Mouse (Mus musculus) liver, postnatal 0 days (tissue): ENCODE results near the gene Dock9. TPM values are rescaled to one million over a fixed set of nuclear protein-coding genes. Genes with fewer than 3 reads are reported as not detected.

Experiments used
- ATAC-seq: fragments of 200-750 bp; cut with Nextera tagmentation; 2 replicates; pipeline ENCODE4 v1.8.0; 2017; ENCODE audit warnings: mild to moderate bottlenecking, moderate library complexity
- DNase-seq: peaks from one replicate; pipeline ENCODE4 v3.0.0-alpha.2; 2016
- H3K27ac ChIP-seq: fragments of 300-500 bp; sonication (generic); 2 replicates; pipeline ENCODE4 v1.5.1; 2014; ENCODE audit warnings: antibody characterized with exemption, moderate library complexity, mild to moderate bottlenecking, low read depth
- H3K27me3 ChIP-seq: fragments of 300-500 bp; sonication (generic); 2 replicates; pipeline ENCODE4 v1.6.1; 2014; ENCODE audit warnings: low read length, control low read depth, mixed read lengths; ENCODE audit not compliant: insufficient read depth
- H3K36me3 ChIP-seq: fragments of 300-500 bp; sonication (generic); replicated peaks from 2 replicates; pipeline ENCODE4 v1.6.1; 2014; ENCODE audit warnings: mild to moderate bottlenecking, control low read depth, low read length, moderate library complexity, mixed read lengths; ENCODE audit not compliant: insufficient read depth
- H3K4me1 ChIP-seq: fragments of 300-500 bp; sonication (generic); 2 replicates; pipeline ENCODE4 v1.6.1; 2014; ENCODE audit warnings: antibody characterized with exemption, mild to moderate bottlenecking, control low read depth; ENCODE audit not compliant: insufficient read depth
- H3K4me2 ChIP-seq: fragments of 300-500 bp; sonication (generic); 2 replicates; pipeline ENCODE4 v1.6.1; 2014; ENCODE audit warnings: low read depth, mild to moderate bottlenecking, low read length, moderate library complexity, mixed read lengths
- H3K4me3 ChIP-seq: fragments of 300-500 bp; sonication (generic); 2 replicates; pipeline ENCODE4 v1.5.1; 2014; ENCODE audit warnings: low read depth, low read length
- H3K9ac ChIP-seq: fragments of 300-500 bp; sonication (generic); replicated peaks from 2 replicates; pipeline ENCODE4 v1.6.1; 2014; ENCODE audit warnings: mild to moderate bottlenecking, moderate library complexity
- H3K9me3 ChIP-seq: fragments of 300-500 bp; sonication (generic); 2 replicates; pipeline ENCODE4 v1.6.1; 2016; ENCODE audit warnings: mild to moderate bottlenecking, control low read depth, low read length, mixed read lengths
- CTCF ChIP-seq: sonication (generic); IDR thresholded peaks from 2 replicates; pipeline ENCODE4 v1.5.1; 2016; ENCODE audit warnings: antibody characterized with exemption, low read depth
- EP300 ChIP-seq: IDR thresholded peaks from 2 replicates; pipeline ENCODE4 v1.6.1; 2016; ENCODE audit warnings: antibody characterized with exemption, low read depth, mild to moderate bottlenecking
- WGBS: fragments of 180-500 bp; shearing (Covaris S2); extraction: QIAGEN DNeasy Blood & Tissue Kit; methylation state at CpG from one replicate; pipeline ENCODE4 v1.1.7; 2014; ENCODE audit not compliant: insufficient replicate concordance; 5-methylcytosine and 5-hydroxymethylcytosine counted together
- polyA plus RNA-seq: library from polyadenylated mRNA; unstranded; fragments of >200 nt; fragmentation: Nextera tagmentation; extraction: Ambion mirVana; gene quantifications from 2 replicates; pipeline ENCODE4 v1.2.1, GENCODE M21; 2015

Dock9 gene
- polyA plus RNA-seq, 1 experiment from 2014 or later = 1.4 TPM

GRCm38 (mm10) chr14:121786900-121787299 is 10.7 kb downstream of the Dock9 start:
- Histone ChIP-seq H3K4me1 (no peaks in the 10 kb centered on the region), H3K4me3 (no peak overlapping the region), H3K9ac (no peak overlapping the region), H3K36me3 (no peaks in the 10 kb centered on the region), H3K9me3 (no peaks in the 10 kb centered on the region), H3K27me3 (no peaks in the 10 kb centered on the region), H3K27ac (no peak overlapping the region), H3K4me2 (no peak overlapping the region)
- 85% methylated on average over 12 of the region's 12 CpGs for WGBS
- ATAC-seq = no peak
- no peak for DNase-seq
- TF ChIP-seq CTCF (no peak), EP300 (no peak)

GRCm38 (mm10) chr14:121785394-121785793 is 12.2 kb downstream of the Dock9 start:
- no peak for TF ChIP-seq CTCF
- TF ChIP-seq EP300 = no peak
- no peak for DNase-seq
- Histone ChIP-seq H3K27me3 (no peaks in the 10 kb centered on the region), H3K4me2 (no peak overlapping the region), H3K27ac (no peak overlapping the region), H3K9ac (no peak overlapping the region), H3K9me3 (no peaks in the 10 kb centered on the region), H3K4me3 (no peak overlapping the region), H3K4me1 (peaks cover 2% of the 10 kb centered on the region; the same call in 1 of the 2 replicates), H3K36me3 (no peaks in the 10 kb centered on the region)
- 32% methylated on average over 1 of the region's 1 CpGs for WGBS
- no peak for ATAC-seq

- Histone ChIP-seq H3K9me3 (no peaks in the 10 kb centered on the region), H3K4me1 (peaks cover 5% of the 10 kb centered on the region; the same call in 1 of the 2 replicates), H3K27ac (0 out of 2 replicates have a peak overlapping the region, but pooled peaks have one; percentile 29), H3K9ac (no peak overlapping the region), H3K36me3 (no peaks in the 10 kb centered on the region), H3K27me3 (no peaks in the 10 kb centered on the region), H3K4me3 (no peak overlapping the region), H3K4me2 (no peak overlapping the region)
- 62% methylated on average over 12 of the region's 12 CpGs for WGBS
- TF ChIP-seq CTCF (no peak), EP300 (no peak)
- no peak for DNase-seq
- peak; percentile 31; the same call in 1 of the 2 replicates for ATAC-seq
Observed at GRCm38 (mm10) chr14:121780942-121781531, 16.6 kb downstream of the Dock9 start.

GRCm38 (mm10) chr14:121780144-121780913 is 17.3 kb downstream of the Dock9 start:
- Histone ChIP-seq H3K9me3 (no peaks in the 10 kb centered on the region), H3K36me3 (no peaks in the 10 kb centered on the region), H3K4me3 (no peak overlapping the region), H3K4me2 (no peak overlapping the region), H3K27ac (peak overlapping the region; percentile 18), H3K4me1 (peaks cover 5% of the 10 kb centered on the region; the same call in 1 of the 2 replicates), H3K9ac (no peak overlapping the region), H3K27me3 (no peaks in the 10 kb centered on the region)
- DNase-seq (no peak), ATAC-seq (no peak)
- no peak for TF ChIP-seq CTCF
- TF ChIP-seq EP300 = no peak
- 43% methylated on average over 11 of the region's 11 CpGs for WGBS

- ATAC-seq (no peak), DNase-seq (no peak)
- Histone ChIP-seq H3K9ac (no peak overlapping the region), H3K27me3 (no peaks in the 10 kb centered on the region), H3K9me3 (no peaks in the 10 kb centered on the region), H3K36me3 (no peaks in the 10 kb centered on the region), H3K4me3 (no peak overlapping the region), H3K4me1 (peaks cover 5% of the 10 kb centered on the region; the same call in 1 of the 2 replicates), H3K4me2 (no peak overlapping the region), H3K27ac (peak overlapping the region; percentile 18; the same call in 1 of the 2 replicates)
- 66% methylated on average over 3 of the region's 3 CpGs for whole genome bisulfite sequencing
- TF ChIP-seq CTCF (no peak), EP300 (no peak)
Observed at GRCm38 (mm10) chr14:121779620-121780019, 18.0 kb downstream of the Dock9 start.

- DNase-seq (no peak), ATAC-seq (no peak)
- no peak overlapping the region for H3K4me2 ChIP-seq
- H3K4me1 ChIP-seq = peaks cover 5% of the 10 kb centered on the region; the same call in 1 of the 2 replicates
- H3K9ac ChIP-seq = no peak overlapping the region
- H3K4me3 ChIP-seq = no peak overlapping the region
- TF ChIP-seq EP300 (no peak), CTCF (no peak)
- H3K27me3 ChIP-seq = no peaks in the 10 kb centered on the region
- H3K36me3 ChIP-seq = no peaks in the 10 kb centered on the region
- no peaks in the 10 kb centered on the region for H3K9me3 ChIP-seq
- 49% methylated on average over 4 of the region's 4 CpGs for whole genome bisulfite sequencing
- no peak overlapping the region for H3K27ac ChIP-seq
Observed at GRCm38 (mm10) chr14:121777279-121777831, 20.3 kb downstream of the Dock9 start.
